Mouse (Mus musculus) thymus, postnatal 14 days (tissue): ENCODE results near the gene Gm5426.
"Not testable (repeated sequence)": the region's sequence is repeated elsewhere in the genome, so short reads cannot be mapped to it uniquely, and the experiment has no call there.

Experiments used
- DNase-seq: peaks from one replicate; pipeline ENCODE4 v3.0.0; 2021

The Gm5426 gene

GRCm38 (mm10) chr10:96139274-96139673 lies 2.9 kb downstream of the Gm5426 start:
- not testable (repeated sequence) for DNase-seq

GRCm38 (mm10) chr10:96146578-96146977 lies 10.2 kb downstream of the Gm5426 start:
- no peak for DNase-seq

GRCm38 (mm10) chr10:96148250-96148699 lies 11.9 kb downstream of the Gm5426 start:
- DNase-seq: no peak

GRCm38 (mm10) chr10:96150401-96151116 lies 14.2 kb downstream of the Gm5426 start:
- no peak for DNase-seq

GRCm38 (mm10) chr10:96153315-96153714 lies 16.9 kb downstream of the Gm5426 start:
- no peak for DNase-seq

- no peak for DNase-seq
Observed at GRCm38 (mm10) chr10:96162975-96163706, 26.7 kb downstream of the Gm5426 start.

GRCm38 (mm10) chr10:96163791-96164190 lies 27.4 kb downstream of the Gm5426 start:
- no peak for DNase-seq

GRCm38 (mm10) chr10:96165260-96165659 lies 28.9 kb downstream of the Gm5426 start:
- DNase-seq: peak; percentile 13

- DNase-seq: no peak
Observed at GRCm38 (mm10) chr10:96168998-96169397, 32.6 kb downstream of the Gm5426 start.

GRCm38 (mm10) chr10:96171546-96171945 lies 35.1 kb downstream of the Gm5426 start:
- no peak for DNase-seq

- no peak for DNase-seq
Observed at GRCm38 (mm10) chr10:96172964-96173363, 36.6 kb downstream of the Gm5426 start.

GRCm38 (mm10) chr10:96173771-96174170 lies 37.4 kb downstream of the Gm5426 start:
- DNase-seq: no peak

GRCm38 (mm10) chr10:96176916-96177315 lies 40.5 kb downstream of the Gm5426 start:
- no peak for DNase-seq

- DNase-seq: peak; percentile 67
Observed at GRCm38 (mm10) chr10:96180554-96181397, 44.4 kb downstream of the Gm5426 start.

- peak; percentile 75 for DNase-seq
Observed at GRCm38 (mm10) chr10:96181398-96181790, 45.0 kb downstream of the Gm5426 start.

- DNase-seq: peak; percentile 39
Observed at GRCm38 (mm10) chr10:96181883-96182628, 45.7 kb downstream of the Gm5426 start.

- no peak for DNase-seq
Observed at GRCm38 (mm10) chr10:96185026-96185425, 48.6 kb downstream of the Gm5426 start.

GRCm38 (mm10) chr10:96185601-96186000 lies 49.2 kb downstream of the Gm5426 start:
- no peak for DNase-seq
